Mouse (Mus musculus) heart, embryonic 10.5 days (tissue): ENCODE results near the gene Gpi1. TPM values are rescaled to one million over a fixed set of nuclear protein-coding genes. Genes with fewer than 3 reads are reported as not detected.

Source experiments
- DNase-seq: peaks from one replicate; pipeline ENCODE4 v3.0.0-alpha.2; 2017; ENCODE audit warnings: low spot score
- H3K27ac ChIP-seq: fragments of 300-500 bp; sonication (generic); 2 replicates; pipeline ENCODE4 v1.5.1; 2016; ENCODE audit warnings: mild to moderate bottlenecking
- H3K27me3 ChIP-seq: fragments of 300-500 bp; sonication (generic); 2 replicates; pipeline ENCODE4 v1.6.1; 2016; ENCODE audit warnings: mild to moderate bottlenecking; ENCODE audit not compliant: poor library complexity, insufficient read depth, severe bottlenecking
- H3K36me3 ChIP-seq: fragments of 300-500 bp; sonication (generic); 2 replicates; pipeline ENCODE4 v1.6.1; 2016; ENCODE audit warnings: mild to moderate bottlenecking, moderate library complexity
- H3K4me1 ChIP-seq: fragments of 300-500 bp; sonication (generic); 2 replicates; pipeline ENCODE4 v1.6.1; 2016; ENCODE audit warnings: mild to moderate bottlenecking
- H3K4me3 ChIP-seq: fragments of 300-500 bp; sonication (generic); 2 replicates; pipeline ENCODE4 v1.5.1; 2016; ENCODE audit warnings: mild to moderate bottlenecking, moderate library complexity
- H3K9me3 ChIP-seq: fragments of 300-500 bp; sonication (generic); 2 replicates; pipeline ENCODE4 v1.6.1; 2016; ENCODE audit warnings: mild to moderate bottlenecking, moderate library complexity
- whole genome bisulfite sequencing: fragments of 180-500 bp; shearing (Covaris S2); methylation state at CpG from one replicate; pipeline ENCODE4 v1.1.7; 2016; 5-methylcytosine and 5-hydroxymethylcytosine counted together
- polyA plus RNA-seq: library from polyadenylated mRNA; unstranded; fragments of >200 nt; fragmentation: Nextera tagmentation; extraction: Ambion mirVana; gene quantifications from 2 replicates; pipeline ENCODE4 v1.2.1, GENCODE M21; 2016

Gpi1 gene
- polyA plus RNA-seq, 1 experiment from 2014 or later, result 650 TPM

DNA sequence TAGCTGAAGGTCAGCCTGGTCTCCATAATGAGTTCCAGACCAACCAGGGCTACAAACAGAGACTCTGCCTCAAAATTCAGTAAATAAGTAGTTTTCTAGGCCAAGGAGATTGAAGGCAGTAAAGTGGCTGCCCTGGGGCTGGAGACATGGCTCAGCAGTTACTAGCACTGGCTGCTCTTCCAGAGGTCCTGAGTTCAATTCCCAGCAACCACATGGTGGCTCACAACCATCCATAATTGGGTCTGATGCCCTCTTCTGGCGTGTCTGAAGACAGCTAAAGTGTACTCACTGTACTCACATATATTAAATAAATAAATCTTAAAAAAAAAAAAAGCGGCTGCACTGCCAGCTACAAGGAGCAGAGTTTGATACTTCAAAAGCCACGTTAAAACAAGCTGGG is 64.1 kb downstream of the Gpi1 start:
- Histone ChIP-seq H3K27me3 (no peaks in the 10 kb centered on the region), H3K4me3 (no peak overlapping the region), H3K36me3 (peaks cover 51% of the 10 kb centered on the region), H3K4me1 (peaks cover 8% of the 10 kb centered on the region; the same call in 1 of the 2 replicates), H3K27ac (no peak overlapping the region), H3K9me3 (no peaks in the 10 kb centered on the region)
- DNase-seq, result no peak
- 91% methylated on average over 3 of the region's 3 CpGs for WGBS

DNA sequence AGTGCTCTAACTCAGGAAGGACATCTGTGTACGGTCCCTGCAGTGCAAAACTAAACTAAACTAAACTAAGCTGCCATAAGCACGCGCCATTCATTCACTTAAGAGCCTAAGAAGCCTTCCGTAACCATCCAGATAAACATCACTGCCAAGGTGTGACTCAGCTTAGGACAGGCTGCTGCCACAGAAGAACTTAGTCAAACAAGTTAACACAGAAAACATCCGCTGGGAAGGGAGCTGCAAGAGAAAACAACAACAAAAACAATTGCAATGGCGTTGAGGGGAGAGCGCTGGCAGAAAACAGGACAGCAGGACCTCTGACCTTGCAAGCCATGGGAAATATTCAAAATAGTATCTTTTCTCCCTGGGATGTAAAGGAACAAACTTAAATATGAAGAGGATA is 65.5 kb downstream of the Gpi1 start:
- Histone ChIP-seq H3K4me3 (no peak overlapping the region), H3K36me3 (peaks cover 63% of the 10 kb centered on the region), H3K4me1 (peaks cover 8% of the 10 kb centered on the region; the same call in 1 of the 2 replicates), H3K27me3 (no peaks in the 10 kb centered on the region), H3K9me3 (no peaks in the 10 kb centered on the region), H3K27ac (no peak overlapping the region)
- WGBS, result 90% methylated on average over 7 of the region's 7 CpGs
- no peak for DNase-seq

DNA sequence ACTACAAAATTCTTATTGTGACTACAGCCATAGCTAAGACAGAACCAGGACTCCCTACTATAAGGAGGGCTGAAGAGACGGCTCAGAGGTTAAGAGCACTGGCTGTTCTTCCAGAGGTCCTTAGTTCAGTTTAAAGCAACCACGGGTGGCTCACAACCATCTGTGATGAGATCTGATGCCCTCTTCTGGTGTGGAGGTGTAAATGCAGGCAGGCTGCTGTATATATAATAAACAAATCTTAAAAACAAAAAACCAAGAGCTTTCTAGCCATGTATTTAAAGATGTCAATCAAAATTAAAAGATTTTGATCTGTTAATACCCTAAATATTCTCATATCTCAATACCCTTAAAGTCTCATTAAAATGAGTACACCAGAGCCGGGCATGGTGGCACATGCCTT is 71.0 kb downstream of the Gpi1 start:
- 95% methylated on average over 3 of the region's 3 CpGs for WGBS
- Histone ChIP-seq H3K27me3 (no peaks in the 10 kb centered on the region), H3K9me3 (no peaks in the 10 kb centered on the region), H3K36me3 (peaks cover 93% of the 10 kb centered on the region), H3K27ac (no peak overlapping the region), H3K4me1 (no peaks in the 10 kb centered on the region), H3K4me3 (no peak overlapping the region)
- DNase-seq, result no peak

DNA sequence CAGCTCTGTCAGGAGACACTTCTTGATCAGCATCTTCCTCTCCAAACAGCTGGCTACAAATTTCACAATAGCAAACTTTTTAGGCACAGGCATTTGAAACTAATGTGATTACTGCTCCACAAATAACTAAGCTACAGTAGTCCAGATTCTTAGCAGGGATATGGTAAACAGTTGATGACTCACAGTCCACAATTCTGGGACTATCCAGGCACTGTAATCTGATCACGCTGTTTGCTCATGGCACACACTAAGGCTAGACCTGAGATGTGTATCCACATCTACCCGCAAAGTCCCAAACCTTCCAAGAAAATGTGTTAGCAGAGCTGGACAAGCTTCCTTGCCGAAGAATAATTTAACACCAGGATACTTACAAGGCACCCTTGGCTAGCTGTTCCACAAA is 72.1 kb downstream of the Gpi1 start:
- 97% methylated on average over 3 of the region's 3 CpGs for WGBS
- Histone ChIP-seq H3K27me3 (no peaks in the 10 kb centered on the region), H3K27ac (no peak overlapping the region), H3K4me1 (no peaks in the 10 kb centered on the region), H3K4me3 (no peak overlapping the region), H3K9me3 (no peaks in the 10 kb centered on the region), H3K36me3 (peaks cover 95% of the 10 kb centered on the region)
- no peak for DNase-seq

Other genes starting within 250 kb of the Gpi1 start
- not detected in 2 replicates for gene Scgb2b27, start 216.4 kb downstream of the Gpi1 start, polyA plus RNA-seq
- not detected in 2 replicates for gene Scgb1b27, start 208.9 kb downstream of the Gpi1 start, polyA plus RNA-seq
- not detected in 2 replicates for gene Scgb1b30, start 134.9 kb downstream of the Gpi1 start, polyA plus RNA-seq
- 4.7 and 6.6 TPM in 2 replicates for gene Wtip, start 97.1 kb downstream of the Gpi1 start, polyA plus RNA-seq
- gene Uba2, start 60.7 kb downstream of the Gpi1 start, polyA plus RNA-seq, result 154 and 197 TPM in 2 replicates
- 65.2 and 67.5 TPM in 2 replicates for gene Pdcd2l, start 33.7 kb downstream of the Gpi1 start, polyA plus RNA-seq
- gene Gm6096, start 20.7 kb upstream of the Gpi1 start, polyA plus RNA-seq, result 0.57 TPM in 1 of 2 replicates, not detected in the other
- 36.6 and 43.7 TPM in 2 replicates for gene 4931406P16Rik, start 83.2 kb upstream of the Gpi1 start, polyA plus RNA-seq
- 67.4 and 84.3 TPM in 2 replicates for gene Lsm14a, start 163.0 kb upstream of the Gpi1 start, polyA plus RNA-seq